Mouse (Mus musculus) central nervous system, embryonic 18 days (tissue): ENCODE measurements around the gene Fndc5. TPM values are rescaled to one million over a fixed set of nuclear protein-coding genes. Genes with fewer than 3 reads are reported as not detected.

ENCODE experiments used
- polyA plus RNA-seq: library from polyadenylated mRNA; depleted of rRNA; stranded (reverse); fragments of >200 nt; gene quantifications from 2 replicates; pipeline ENCODE4 v1.2.3, GENCODE M21; 2012; rRNA removed

The Fndc5 gene
- 9.8 and 12.3 TPM in 2 replicates for polyA plus RNA-seq

GRCm38 (mm10) chr4:129136579-129137391 lies at the start of gene Fndc5:
TSS of gene Fndc5 (plus strand) at chr4:129136999.

DNA sequence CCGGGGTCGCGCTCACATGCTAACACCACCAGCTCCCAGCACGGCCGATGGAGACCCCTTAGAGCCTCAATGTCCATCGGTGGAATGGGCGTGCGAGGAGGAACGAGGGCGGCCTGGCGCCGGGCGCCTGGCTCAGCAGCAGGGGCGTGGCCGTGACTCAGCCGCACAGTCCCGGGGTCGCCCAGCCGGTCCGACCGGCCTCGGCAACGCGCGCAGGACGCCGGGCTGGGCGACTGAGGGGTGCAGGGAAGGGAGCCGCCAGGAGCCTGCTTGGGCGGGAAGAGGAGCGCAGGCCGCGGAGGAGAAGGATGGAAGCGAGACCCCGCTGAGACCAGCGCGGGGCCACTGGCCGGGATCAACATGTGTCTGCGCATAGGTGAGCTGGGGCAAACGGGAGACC lies 31.4 kb upstream of the Fndc5 start, which contains the start of gene Tmem54:
Gene Tmem54 (plus strand): TSS at position 193 of the 400 bp plus-strand sequence.

GRCm38 (mm10) chr4:129121569-129122086 lies 15.2 kb upstream of the Fndc5 start, which contains the start of gene Hpca:
TSS of gene Hpca (minus strand) at chr4:129122036.

GRCm38 (mm10) chr4:129189542-129190519 lies 53.0 kb downstream of the Fndc5 start, which contains the start of the genes S100pbp and Yars:
TSS of gene S100pbp (minus strand) at chr4:129189727.
TSS of gene Yars (plus strand) at chr4:129189760.

Other genes starting within 250 kb of the Fndc5 start
- 14.8 and 16.7 TPM in 2 replicates for gene Azin2, start 174.6 kb upstream of the Fndc5 start, polyA plus RNA-seq
- gene Ak2, start 145.0 kb upstream of the Fndc5 start, polyA plus RNA-seq = 56.6 and 59.4 TPM in 2 replicates
- gene Rnf19b, start 78.7 kb upstream of the Fndc5 start, polyA plus RNA-seq = 86.3 and 90.2 TPM in 2 replicates
- 0.20 and 0.70 TPM in 2 replicates for gene Tmem54, start 31.5 kb upstream of the Fndc5 start, polyA plus RNA-seq
- gene Hpca, start 15.0 kb upstream of the Fndc5 start, polyA plus RNA-seq = 140 and 145 TPM in 2 replicates
- gene S100pbp, start 52.7 kb downstream of the Fndc5 start, polyA plus RNA-seq = 36.1 and 36.6 TPM in 2 replicates
- gene Yars, start 52.8 kb downstream of the Fndc5 start, polyA plus RNA-seq = 76.6 and 79.1 TPM in 2 replicates
- 9.1 and 9.4 TPM in 2 replicates for gene C77080, start 124.4 kb downstream of the Fndc5 start, polyA plus RNA-seq
- gene Sync, start 150.6 kb downstream of the Fndc5 start, polyA plus RNA-seq = 0.74 and 1.4 TPM in 2 replicates
- gene Rbbp4, start 198.4 kb downstream of the Fndc5 start, polyA plus RNA-seq = 104 and 107 TPM in 2 replicates
- gene Zbtb8os, start 198.7 kb downstream of the Fndc5 start, polyA plus RNA-seq = 18.9 and 20.1 TPM in 2 replicates
- 19.4 and 19.8 TPM in 2 replicates for gene Zbtb8a, start 241.1 kb downstream of the Fndc5 start, polyA plus RNA-seq